Mouse (Mus musculus) liver, embryonic 15.5 days (tissue): Measurements from ENCODE around the gene Arhgef2. TPM values are rescaled to one million over a fixed set of nuclear protein-coding genes. Genes with fewer than 3 reads are reported as not detected.
A peak's percentile ranks its signal among the peaks of the same experiment; 100 is the strongest.

ENCODE experiments used
- ATAC-seq: fragments of 200-750 bp; cut with Nextera tagmentation; 2 replicates; pipeline ENCODE4 v1.8.0; 2017; ENCODE audit warnings: moderate number of reproducible peaks, mild to moderate bottlenecking, moderate library complexity; ENCODE audit not compliant: insufficient read depth
- H3K27ac ChIP-seq: fragments of 300-500 bp; sonication (generic); replicated peaks from 2 replicates; pipeline ENCODE4 v1.5.1; 2015; ENCODE audit warnings: mild to moderate bottlenecking, inconsistent platforms
- H3K27me3 ChIP-seq: fragments of 300-500 bp; sonication (generic); 2 replicates; pipeline ENCODE4 v1.6.1; 2015; ENCODE audit warnings: mild to moderate bottlenecking, inconsistent platforms
- H3K36me3 ChIP-seq: fragments of 300-500 bp; sonication (generic); replicated peaks from 2 replicates; pipeline ENCODE4 v1.6.1; 2015; ENCODE audit warnings: moderate library complexity, mild to moderate bottlenecking, inconsistent platforms
- H3K4me1 ChIP-seq: fragments of 300-500 bp; sonication (generic); replicated peaks from 2 replicates; pipeline ENCODE4 v1.6.1; 2015; ENCODE audit warnings: inconsistent platforms
- H3K4me2 ChIP-seq: fragments of 300-500 bp; sonication (generic); 2 replicates; pipeline ENCODE4 v1.6.1; 2015; ENCODE audit warnings: moderate library complexity, mild to moderate bottlenecking, inconsistent platforms
- H3K4me3 ChIP-seq: fragments of 300-500 bp; sonication (generic); replicated peaks from 2 replicates; pipeline ENCODE4 v1.5.1; 2015; ENCODE audit warnings: mild to moderate bottlenecking, inconsistent platforms
- H3K9ac ChIP-seq: fragments of 300-500 bp; sonication (generic); 2 replicates; pipeline ENCODE4 v1.6.1; 2015; ENCODE audit warnings: moderate library complexity, mild to moderate bottlenecking, inconsistent platforms
- H3K9me3 ChIP-seq: fragments of 300-500 bp; sonication (generic); replicated peaks from 2 replicates; pipeline ENCODE4 v1.6.1; 2016; ENCODE audit warnings: inconsistent platforms
- WGBS: fragments of 180-500 bp; shearing (Covaris S2); methylation state at CpG from one replicate; pipeline ENCODE4 v1.1.7; 2015; ENCODE audit warnings: mixed read lengths; ENCODE audit not compliant: insufficient replicate concordance; 5-methylcytosine and 5-hydroxymethylcytosine counted together
- polyA plus RNA-seq: library from polyadenylated mRNA; unstranded; fragments of >200 nt; fragmentation: Nextera tagmentation; extraction: Ambion mirVana; gene quantifications from 2 replicates; pipeline ENCODE4 v1.2.1, GENCODE M21; 2015

Arhgef2 gene
- polyA plus RNA-seq, 1 experiment from 2014 or later = 14.4 TPM

DNA sequence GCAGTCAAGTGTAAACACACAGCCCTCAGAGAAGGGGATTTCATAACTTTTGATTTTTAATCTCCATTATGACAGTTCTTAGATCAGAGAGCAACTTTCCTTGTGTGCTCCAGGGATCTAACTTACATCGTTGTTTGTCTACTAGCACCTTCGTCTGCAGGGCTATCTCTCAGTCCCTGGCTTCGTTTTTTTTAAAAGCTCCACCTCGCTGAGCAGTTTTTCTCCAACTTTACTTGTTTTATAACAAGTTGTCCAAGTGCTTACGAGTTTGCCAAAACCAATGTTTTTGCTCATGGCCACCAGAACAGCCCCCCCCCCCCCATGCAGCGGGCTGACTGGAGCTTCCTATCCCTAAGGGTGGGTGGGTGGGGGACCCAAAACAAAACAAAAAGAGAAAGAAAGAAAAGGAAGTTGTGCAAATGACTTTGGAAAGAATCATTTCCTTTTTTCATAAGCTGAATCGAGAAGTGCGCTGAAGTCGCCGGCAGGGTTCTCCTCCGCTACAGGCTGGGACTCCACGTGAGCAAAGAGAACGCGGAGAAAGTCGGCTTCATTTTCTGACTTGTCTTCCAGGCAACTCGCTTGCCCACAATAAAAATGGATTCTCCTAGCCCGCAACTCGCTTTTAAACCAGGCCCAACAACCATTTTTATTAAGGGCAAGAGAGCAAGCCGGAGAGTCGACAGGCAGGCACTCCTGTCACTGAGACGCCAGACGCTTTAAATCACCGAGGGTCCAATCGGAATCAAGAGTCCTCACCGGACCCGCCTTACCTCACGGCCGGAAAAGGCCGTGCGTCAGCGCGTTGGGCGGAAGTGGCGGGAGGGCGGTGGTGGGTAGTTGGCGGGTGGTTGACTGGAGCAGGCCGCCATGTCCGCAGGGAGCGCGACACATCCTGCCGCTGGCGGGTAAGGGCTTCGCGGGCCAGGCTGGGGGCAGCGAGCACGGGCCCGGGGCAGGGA is 79.5 kb downstream of the Arhgef2 start, which contains the start of gene Khdc4:
Khdc4 (plus strand) TSS at position 824 of the 962 bp plus-strand sequence.
- Histone ChIP-seq H3K27me3 (no peaks in the 10 kb centered on the region), H3K27ac (peak within 1 kb of the TSS; percentile 85), H3K4me2 (peak within 1 kb of the TSS; percentile 84), H3K4me3 (peak within 1 kb of the TSS; percentile 76), H3K36me3 (peaks cover 23% of the 10 kb centered on the region), H3K9ac (peak within 1 kb of the TSS; percentile 83), H3K4me1 (peaks cover 28% of the 10 kb centered on the region), H3K9me3 (no peaks in the 10 kb centered on the region)
- under 1% methylated on average over 47 of the region's 47 CpGs for WGBS
- ATAC-seq = peak; percentile 99

GRCm38 (mm10) chr3:88685958-88686451 is 80.2 kb downstream of the Arhgef2 start:
- Histone ChIP-seq H3K36me3 (peaks cover 30% of the 10 kb centered on the region), H3K4me2 (peak overlapping the region; percentile 84), H3K9ac (peak overlapping the region; percentile 83), H3K4me3 (peak overlapping the region; percentile 76), H3K27me3 (no peaks in the 10 kb centered on the region), H3K9me3 (no peaks in the 10 kb centered on the region), H3K4me1 (peaks cover 28% of the 10 kb centered on the region), H3K27ac (peak overlapping the region; percentile 85)
- under 1% methylated on average over 44 of the region's 45 CpGs for WGBS
- peak; percentile 59 for ATAC-seq

- Histone ChIP-seq H3K9ac (peak overlapping the region; percentile 83), H3K4me1 (peaks cover 28% of the 10 kb centered on the region), H3K4me3 (peak overlapping the region; percentile 76), H3K4me2 (peak overlapping the region; percentile 84), H3K36me3 (peaks cover 40% of the 10 kb centered on the region), H3K27me3 (no peaks in the 10 kb centered on the region), H3K27ac (peak overlapping the region; percentile 85), H3K9me3 (no peaks in the 10 kb centered on the region)
- no peak for ATAC-seq
- WGBS = 16% methylated on average over 13 of the region's 13 CpGs
Observed at GRCm38 (mm10) chr3:88686734-88687611, 81.2 kb downstream of the Arhgef2 start.

- H3K9ac ChIP-seq = no peak overlapping the region
- no peak overlapping the region for H3K4me2 ChIP-seq
- H3K9me3 ChIP-seq = no peaks in the 10 kb centered on the region
- peaks cover 27% of the 10 kb centered on the region for H3K4me1 ChIP-seq
- ATAC-seq = no peak
- 76% methylated on average over 5 of the region's 5 CpGs for WGBS
- H3K27ac ChIP-seq = no peak overlapping the region
- peaks cover 59% of the 10 kb centered on the region for H3K36me3 ChIP-seq
- no peaks in the 10 kb centered on the region for H3K27me3 ChIP-seq
- no peak overlapping the region for H3K4me3 ChIP-seq
Observed at GRCm38 (mm10) chr3:88689079-88689478, 83.3 kb downstream of the Arhgef2 start.

- H3K9me3 ChIP-seq = no peaks in the 10 kb centered on the region
- H3K4me3 ChIP-seq = no peak overlapping the region
- H3K27ac ChIP-seq = no peak overlapping the region
- no peak for ATAC-seq
- H3K4me1 ChIP-seq = no peaks in the 10 kb centered on the region
- peaks cover 97% of the 10 kb centered on the region for H3K36me3 ChIP-seq
- no peaks in the 10 kb centered on the region for H3K27me3 ChIP-seq
- H3K9ac ChIP-seq = no peak overlapping the region
- no peak overlapping the region for H3K4me2 ChIP-seq
Observed at GRCm38 (mm10) chr3:88695545-88695944, 89.8 kb downstream of the Arhgef2 start.

Other genes starting within 250 kb of the Arhgef2 start
- 5.4 and 6.2 TPM in 2 replicates for gene Paqr6, start 241.4 kb upstream of the Arhgef2 start, polyA plus RNA-seq
- 0.28 and 0.71 TPM in 2 replicates for gene Bglap3, start 233.2 kb upstream of the Arhgef2 start, polyA plus RNA-seq
- 0.28 TPM in 1 of 2 replicates, not detected in the other for gene Bglap2, start 227.3 kb upstream of the Arhgef2 start, polyA plus RNA-seq
- gene Bglap, start 221.5 kb upstream of the Arhgef2 start, polyA plus RNA-seq = not detected in 2 replicates
- gene Pmf1, start 195.6 kb upstream of the Arhgef2 start, polyA plus RNA-seq = 77.7 and 83.2 TPM in 2 replicates
- gene Slc25a44, start 180.8 kb upstream of the Arhgef2 start, polyA plus RNA-seq = 10.6 and 12.7 TPM in 2 replicates
- 25.0 and 26.2 TPM in 2 replicates for gene Sema4a, start 144.8 kb upstream of the Arhgef2 start, polyA plus RNA-seq
- 133 and 142 TPM in 2 replicates for gene Lmna, start 96.0 kb upstream of the Arhgef2 start, polyA plus RNA-seq
- gene Mex3a, start 73.6 kb upstream of the Arhgef2 start, polyA plus RNA-seq = 0.60 and 0.67 TPM in 2 replicates
- gene Rab25, start 57.7 kb upstream of the Arhgef2 start, polyA plus RNA-seq = 0.53 TPM in 1 of 2 replicates, not detected in the other
- gene Lamtor2, start 52.9 kb upstream of the Arhgef2 start, polyA plus RNA-seq = 104 and 112 TPM in 2 replicates
- gene Ubqln4, start 52.2 kb upstream of the Arhgef2 start, polyA plus RNA-seq = 19.8 and 20.4 TPM in 2 replicates
- 190 and 206 TPM in 2 replicates for gene Ssr2, start 30.1 kb upstream of the Arhgef2 start, polyA plus RNA-seq
- gene Rxfp4, start 47.2 kb downstream of the Arhgef2 start, polyA plus RNA-seq = not detected in 2 replicates
- 23.9 and 26.6 TPM in 2 replicates for gene Khdc4, start 79.8 kb downstream of the Arhgef2 start, polyA plus RNA-seq
- 32.3 and 34.8 TPM in 2 replicates for gene Rit1, start 110.9 kb downstream of the Arhgef2 start, polyA plus RNA-seq
- 0.73 and 1.3 TPM in 2 replicates for gene Syt11, start 169.2 kb downstream of the Arhgef2 start, polyA plus RNA-seq
- 2.7 and 3.3 TPM in 2 replicates for gene Gon4l, start 229.3 kb downstream of the Arhgef2 start, polyA plus RNA-seq